ENCODE assay signal across 22 mouse cellular contexts in genomic region chr10:91591845-91592244, GRCm38 (mm10).
DNase-seq lines count a peak whose midpoint lies in the region; ATAC-seq lines count a peak whose summit lies in the region.
"Had no signal": no experiment of that assay in that cellular context is flagged by ENCODE, and none has a peak within 500 bp of the region (broad histone marks: within the 10 kb centered on the region; RNA-seq: fewer than 3 reads in every experiment).

No protein-coding gene starts in this region.

- no peak overlapping the region for H3K4me2 ChIP-seq in embryonic facial prominence, embryonic 14.5 days (ENCODE audit: low read depth, low read length)
- H3K4me2 ChIP-seq in midbrain, embryonic 11.5 days: no peak overlapping the region
- no peak overlapping the region for H3K4me2 ChIP-seq in midbrain, embryonic 13.5 days (replicated peaks)
- H3K4me2 ChIP-seq: kidney, embryonic 15.5 days had no signal

- no peaks in the 10 kb centered on the region for H3K36me3 ChIP-seq in embryonic facial prominence, embryonic 14.5 days (ENCODE audit: control insufficient read depth, insufficient read depth, low read length)
- no peaks in the 10 kb centered on the region for H3K36me3 ChIP-seq in embryonic facial prominence, embryonic 10.5 days (replicated peaks)
- no peaks in the 10 kb centered on the region for H3K36me3 ChIP-seq in midbrain, embryonic 11.5 days (ENCODE audit: control insufficient read depth, insufficient read depth, low read length)
- H3K36me3 ChIP-seq in midbrain, embryonic 10.5 days: no peaks in the 10 kb centered on the region
- no peaks in the 10 kb centered on the region for H3K36me3 ChIP-seq in midbrain, embryonic 13.5 days
- H3K36me3 ChIP-seq: forebrain, embryonic 10.5 days; kidney, embryonic 15.5 days had no signal

- no peak overlapping the region for H3K9ac ChIP-seq in embryonic facial prominence, embryonic 14.5 days (ENCODE audit: low read depth, low read length)
- H3K9ac ChIP-seq in midbrain, embryonic 11.5 days (ENCODE audit: low read length): no peak overlapping the region
- H3K9ac ChIP-seq in midbrain, embryonic 13.5 days (replicated peaks): no peak overlapping the region
- H3K9ac ChIP-seq: kidney, embryonic 15.5 days had no signal

- 42% methylated on average over 10 of the region's 10 CpGs for WGBS in embryonic facial prominence, embryonic 14.5 days
- 77% methylated on average over 10 of the region's 10 CpGs for WGBS in embryonic facial prominence, embryonic 10.5 days
- 85% methylated on average over 10 of the region's 10 CpGs for WGBS in midbrain, embryonic 11.5 days
- WGBS in midbrain, embryonic 10.5 days: 87% methylated on average over 10 of the region's 10 CpGs
- 70% methylated on average over 10 of the region's 10 CpGs for WGBS in midbrain, embryonic 13.5 days

- H3K9me3 ChIP-seq in embryonic facial prominence, embryonic 14.5 days (ENCODE audit: control insufficient read depth, low read length): no peaks in the 10 kb centered on the region
- H3K9me3 ChIP-seq in embryonic facial prominence, embryonic 10.5 days: no peaks in the 10 kb centered on the region
- H3K9me3 ChIP-seq in midbrain, embryonic 11.5 days (ENCODE audit: control insufficient read depth, low read length): no peaks in the 10 kb centered on the region
- H3K9me3 ChIP-seq in midbrain, embryonic 10.5 days (replicated peaks): no peaks in the 10 kb centered on the region
- H3K9me3 ChIP-seq in midbrain, embryonic 13.5 days: no peaks in the 10 kb centered on the region
- H3K9me3 ChIP-seq: forebrain, embryonic 10.5 days; kidney, embryonic 15.5 days had no signal

- DNase-seq in embryonic facial prominence, embryonic 14.5 days (ENCODE audit: low spot score): peak; percentile 21
- no peak for DNase-seq in embryonic facial prominence, embryonic 10.5 days (ENCODE audit: low spot score)
- DNase-seq in midbrain, embryonic 11.5 days (ENCODE audit: low spot score, missing footprints): peak; percentile 53
- DNase-seq in midbrain, embryonic 10.5 days (ENCODE audit: low spot score): no peak
- DNase-seq in MN1 (ENCODE audit: low spot score): no peak
- DNase-seq in left cerebral cortex, adult 9 months (ENCODE audit: low spot score in 2 of 2): no peak
- DNase-seq: adrenal gland, postnatal 10 days; embryo, embryonic 11 days; gastrocnemius, postnatal 10 days; heart, adult 2 months; heart, postnatal 36 days; lung, adult 18-20 months; lung, postnatal 14 days; thymus, postnatal 25 days had no signal

- no peak for ATAC-seq in embryonic facial prominence, embryonic 14.5 days (ENCODE audit: low read depth)
- ATAC-seq in midbrain, embryonic 11.5 days (ENCODE audit: low FRiP score): no peak
- ATAC-seq in midbrain, embryonic 13.5 days: no peak
- ATAC-seq: activated CD4-positive, CD25-positive, alpha-beta regulatory T cell, adult 4 months; CD4-positive, CD25-positive, alpha-beta regulatory T cell, adult 4 months; intestine, embryonic 16.5 days had no signal

- H3K27ac ChIP-seq in embryonic facial prominence, embryonic 14.5 days (replicated peaks; ENCODE audit: low read depth, low read length): no peak overlapping the region; the same call in 1 of the 2 replicates
- no peak overlapping the region for H3K27ac ChIP-seq in embryonic facial prominence, embryonic 10.5 days (replicated peaks)
- no peak overlapping the region for H3K27ac ChIP-seq in midbrain, embryonic 11.5 days (ENCODE audit: low read depth, low read length)
- no peak overlapping the region for H3K27ac ChIP-seq in midbrain, embryonic 10.5 days (replicated peaks)
- 0 out of 2 replicates have a peak overlapping the region, but pooled peaks have one; percentile 11 for H3K27ac ChIP-seq in midbrain, embryonic 13.5 days
- H3K27ac ChIP-seq: forebrain, embryonic 10.5 days; heart, adult 2 months; kidney, embryonic 15.5 days had no signal

- no peaks in the 10 kb centered on the region for H3K27me3 ChIP-seq in embryonic facial prominence, embryonic 14.5 days (replicated peaks; ENCODE audit: control insufficient read depth, insufficient read depth, low read length)
- no peaks in the 10 kb centered on the region for H3K27me3 ChIP-seq in embryonic facial prominence, embryonic 10.5 days (replicated peaks; ENCODE audit: low read depth, poor library complexity, severe bottlenecking)
- no peaks in the 10 kb centered on the region for H3K27me3 ChIP-seq in midbrain, embryonic 11.5 days (ENCODE audit: control insufficient read depth, insufficient read depth, low read length)
- no peaks in the 10 kb centered on the region for H3K27me3 ChIP-seq in midbrain, embryonic 10.5 days (ENCODE audit: low read depth, poor library complexity, severe bottlenecking)
- H3K27me3 ChIP-seq in midbrain, embryonic 13.5 days: no peaks in the 10 kb centered on the region
- H3K27me3 ChIP-seq: kidney, embryonic 15.5 days; megakaryocyte, embryonic 14.5 days had no signal

- no peak overlapping the region for H3K4me3 ChIP-seq in embryonic facial prominence, embryonic 14.5 days (ENCODE audit: low read depth, low read length)
- H3K4me3 ChIP-seq in embryonic facial prominence, embryonic 10.5 days: no peak overlapping the region
- no peak overlapping the region for H3K4me3 ChIP-seq in midbrain, embryonic 11.5 days (ENCODE audit: low read depth, low read length)
- H3K4me3 ChIP-seq in midbrain, embryonic 10.5 days: no peak overlapping the region
- no peak overlapping the region for H3K4me3 ChIP-seq in midbrain, embryonic 13.5 days (replicated peaks)
- H3K4me3 ChIP-seq: forebrain, embryonic 10.5 days; heart, adult 2 months; kidney, embryonic 15.5 days; megakaryocyte, embryonic 14.5 days; myocyte had no signal

- no peaks in the 10 kb centered on the region for H3K4me1 ChIP-seq in embryonic facial prominence, embryonic 14.5 days (ENCODE audit: control insufficient read depth, insufficient read depth, low read length)
- no peaks in the 10 kb centered on the region for H3K4me1 ChIP-seq in embryonic facial prominence, embryonic 10.5 days
- no peaks in the 10 kb centered on the region for H3K4me1 ChIP-seq in midbrain, embryonic 11.5 days (ENCODE audit: control insufficient read depth, insufficient read depth, low read length)
- 0 out of 2 replicates have a peak, but pooled peaks cover 5% of the 10 kb centered on the region for H3K4me1 ChIP-seq in midbrain, embryonic 10.5 days
- H3K4me1 ChIP-seq in midbrain, embryonic 13.5 days (replicated peaks): peaks cover 13% of the 10 kb centered on the region
- H3K4me1 ChIP-seq: forebrain, embryonic 10.5 days; megakaryocyte, embryonic 14.5 days had no signal

Comparison
In these comparisons a context has a peak if more than half of its experiments do, and no peak if none do; other contexts are left out.
1. DNase-seq: peak in embryonic facial prominence, embryonic 14.5 days (single experiment) and midbrain, embryonic 11.5 days (single experiment); none in embryonic facial prominence, embryonic 10.5 days (single experiment), midbrain, embryonic 10.5 days (single experiment), MN1 (single experiment) and left cerebral cortex, adult 9 months (0 of 2).